Mouse (Mus musculus) neural tube, embryonic 10.5 days (tissue): ENCODE results near the gene Samd10.

ENCODE experiments used
- DNase-seq: peaks from one replicate; pipeline ENCODE4 v3.0.0-alpha.2; 2017; ENCODE audit warnings: low spot score; ENCODE audit errors: extremely low spot score

Gene Samd10

GRCm38 (mm10) chr2:181592231-181593041, 6.6 kb downstream of the Samd10 start, which contains the start of gene Zfp512b:
Gene Zfp512b (minus strand): TSS chr2:181592803.
- peak; percentile 81 for DNase-seq

- DNase-seq: no peak
These were observed 7.4 kb downstream of the Samd10 start, which contains the start of gene Prpf6 for GRCm38 (mm10) chr2:181591528-181592085. Gene Prpf6 (plus strand): TSS chr2:181591868.

- no peak for DNase-seq
These were observed 8.5 kb downstream of the Samd10 start for GRCm38 (mm10) chr2:181590471-181590870.

GRCm38 (mm10) chr2:181589732-181590105, 9.3 kb downstream of the Samd10 start:
- DNase-seq: no peak

- DNase-seq: no peak
These were observed 9.8 kb downstream of the Samd10 start for GRCm38 (mm10) chr2:181589011-181589731.

GRCm38 (mm10) chr2:181588229-181588780, 10.7 kb downstream of the Samd10 start:
- DNase-seq: no peak

- DNase-seq: no peak
These were observed 11.2 kb downstream of the Samd10 start for GRCm38 (mm10) chr2:181587796-181588195.

GRCm38 (mm10) chr2:181586124-181586523, 12.9 kb downstream of the Samd10 start:
- DNase-seq: no peak

- no peak for DNase-seq
These were observed 13.5 kb downstream of the Samd10 start for GRCm38 (mm10) chr2:181585506-181585905.

GRCm38 (mm10) chr2:181584411-181584942, 14.5 kb downstream of the Samd10 start, which contains the start of gene Uckl1:
Gene Uckl1 (minus strand): TSS chr2:181584892.
- peak; percentile 9 for DNase-seq

GRCm38 (mm10) chr2:181583460-181584257, 15.4 kb downstream of the Samd10 start:
- peak; percentile 9 for DNase-seq

GRCm38 (mm10) chr2:181582939-181583338, 16.1 kb downstream of the Samd10 start:
- peak; percentile 11 for DNase-seq

- DNase-seq: peak; percentile 12
These were observed 16.7 kb downstream of the Samd10 start for GRCm38 (mm10) chr2:181582358-181582757.

- peak; percentile 82 for DNase-seq
These were observed 17.5 kb downstream of the Samd10 start for GRCm38 (mm10) chr2:181581402-181582120.

GRCm38 (mm10) chr2:181581016-181581401, 18.0 kb downstream of the Samd10 start:
- peak; percentile 88 for DNase-seq

GRCm38 (mm10) chr2:181580131-181580772, 18.8 kb downstream of the Samd10 start:
- DNase-seq: peak; percentile 9

- peak; percentile 5 for DNase-seq
These were observed 19.3 kb downstream of the Samd10 start for GRCm38 (mm10) chr2:181579681-181580080.

- DNase-seq: peak; percentile 10
These were observed 20.0 kb downstream of the Samd10 start for GRCm38 (mm10) chr2:181578790-181579618.
